Mouse (Mus musculus) CH12.LX (cell line): ENCODE data around the gene Cacng2. TPM values are rescaled to one million over a fixed set of nuclear protein-coding genes. Genes with fewer than 3 reads are reported as not detected.

Source experiments
- DNase-seq: peaks from one replicate; pipeline ENCODE4 v3.0.0-alpha.2; 2013; ENCODE audit errors: extremely low read depth
- H3K27ac ChIP-seq: 2 replicates; pipeline ENCODE4 v1.5.1; 2012; ENCODE audit warnings: low read depth, mild to moderate bottlenecking, control low read depth, moderate library complexity; ENCODE audit not compliant: insufficient read depth
- H3K27me3 ChIP-seq: replicated peaks from 2 replicates; pipeline ENCODE3; 2012; ENCODE audit warnings: inconsistent platforms
- H3K36me3 ChIP-seq, 2 experiments: replicated peaks in 1 of 2; 2 replicates each; pipeline versions ENCODE3 to v1.6.1; 2012; ENCODE audit warnings: inconsistent platforms in 1 of 2, low read length in 1 of 2, mild to moderate bottlenecking in 1 of 2, mixed read lengths in 1 of 2, moderate library complexity in 1 of 2; ENCODE audit not compliant: control insufficient read depth in 1 of 2, insufficient read depth in 1 of 2
- H3K4me1 ChIP-seq, 2 experiments: 2 replicates each; pipeline ENCODE4 v1.6.1; 2012; ENCODE audit warnings: inconsistent platforms in 1 of 2, moderate library complexity in 1 of 2; ENCODE audit not compliant: insufficient read depth in 2 of 2, control insufficient read depth in 1 of 2
- H3K4me2 ChIP-seq: 2 replicates; pipeline ENCODE4 v1.6.1; 2012; ENCODE audit warnings: low read depth, mild to moderate bottlenecking, control low read depth; ENCODE audit not compliant: poor library complexity, insufficient read depth, severe bottlenecking
- H3K4me3 ChIP-seq, 3 experiments: fragments of 150-350 bp in 1 of 3; sonication (generic) in 1 of 3; replicated peaks in 1 of 3; 2 replicates each; pipeline versions ENCODE3 to v1.5.1; 2011 to 2012; ENCODE audit warnings: low read depth in 2 of 3, low read length in 2 of 3, mild to moderate bottlenecking in 2 of 3, moderate library complexity in 2 of 3, control low read depth in 1 of 3, improper control_type of control experiment in 1 of 3, inconsistent platforms in 1 of 3, mixed read lengths in 1 of 3; ENCODE audit not compliant: poor library complexity in 1 of 3
- H3K79me2 ChIP-seq: replicated peaks from 2 replicates; pipeline ENCODE4 v1.6.1; 2012; ENCODE audit warnings: mild to moderate bottlenecking, moderate library complexity; ENCODE audit not compliant: control insufficient read depth, poor library complexity, insufficient read depth, severe bottlenecking; ENCODE audit errors: extremely low read depth
- H3K9ac ChIP-seq: 2 replicates; pipeline ENCODE4 v1.6.1; 2012; ENCODE audit warnings: low read depth, mild to moderate bottlenecking, control low read depth, moderate library complexity; ENCODE audit not compliant: insufficient read depth
- H3K9me3 ChIP-seq: replicated peaks from 2 replicates; pipeline ENCODE3; 2012; ENCODE audit warnings: low read length, inconsistent platforms, mixed read lengths
- BHLHE40 ChIP-seq: IDR thresholded peaks from 2 replicates; pipeline ENCODE4 v1.6.1; 2011; ENCODE audit warnings: mild to moderate bottlenecking, low read depth, low read length, improper control_type of control experiment
- CTCF ChIP-seq, 2 experiments: IDR thresholded peaks in 1 of 2; conservative IDR thresholded peaks in 1 of 2; 2 replicates each; pipeline ENCODE4 v1.5.1; 2011 to 2012; ENCODE audit warnings: low read depth in 2 of 2, low read length in 2 of 2, improper control_type of control experiment in 1 of 2, inconsistent platforms in 1 of 2, mild to moderate bottlenecking in 1 of 2, moderate library complexity in 1 of 2
- ELF1 ChIP-seq: IDR thresholded peaks from 2 replicates; pipeline ENCODE4 v1.6.1; 2014; ENCODE audit warnings: low read depth, mild to moderate bottlenecking, inconsistent platforms, low read length, improper control_type of control experiment
- ETS1 ChIP-seq: conservative IDR thresholded peaks from 2 replicates; pipeline ENCODE4 v1.6.1; 2012; ENCODE audit warnings: low read depth, mild to moderate bottlenecking, inconsistent platforms, low read length, improper control_type of control experiment, moderate library complexity
- GABPA ChIP-seq: IDR thresholded peaks from 2 replicates; pipeline ENCODE4 v1.6.1; 2012; ENCODE audit warnings: low read depth, low read length, improper control_type of control experiment, inconsistent platforms; ENCODE audit not compliant: insufficient replicate concordance
- HCFC1 ChIP-seq: IDR thresholded peaks from 2 replicates; pipeline ENCODE4 v1.6.1; 2012; ENCODE audit warnings: low read depth, mild to moderate bottlenecking, inconsistent platforms, low read length, improper control_type of control experiment
- IRF4 ChIP-seq: IDR thresholded peaks from 2 replicates; pipeline ENCODE4 v1.6.1; 2014; ENCODE audit warnings: low read depth, mild to moderate bottlenecking, inconsistent platforms, low read length, improper control_type of control experiment
- JUN ChIP-seq: IDR thresholded peaks from 2 replicates; pipeline ENCODE4 v1.6.1; 2011; ENCODE audit warnings: low read depth, mild to moderate bottlenecking, low read length, improper control_type of control experiment, moderate library complexity; ENCODE audit not compliant: insufficient read depth
- JUND ChIP-seq: conservative IDR thresholded peaks from 2 replicates; pipeline ENCODE4 v1.6.1; 2011; ENCODE audit warnings: low read depth, low read length, improper control_type of control experiment
- KAT2A ChIP-seq: IDR thresholded peaks from 2 replicates; pipeline ENCODE4 v1.6.1; 2012; ENCODE audit warnings: low read length, improper control_type of control experiment, inconsistent platforms; ENCODE audit not compliant: insufficient replicate concordance
- MAFK ChIP-seq: IDR thresholded peaks from 2 replicates; pipeline ENCODE4 v1.6.1; 2011; ENCODE audit warnings: low read length, improper control_type of control experiment; ENCODE audit not compliant: insufficient replicate concordance
- MAX ChIP-seq: IDR thresholded peaks from 2 replicates; pipeline ENCODE4 v1.6.1; 2011; ENCODE audit warnings: low read length, improper control_type of control experiment
- MXI1 ChIP-seq: IDR thresholded peaks from 2 replicates; pipeline ENCODE4 v1.6.1; 2011; ENCODE audit warnings: mild to moderate bottlenecking, low read depth, low read length, improper control_type of control experiment
- MYC ChIP-seq: IDR thresholded peaks from 2 replicates; pipeline ENCODE4 v1.6.1; 2011; ENCODE audit warnings: low read depth, mild to moderate bottlenecking, improper control_type of control experiment, low read length
- NELFE ChIP-seq: IDR thresholded peaks from 2 replicates; pipeline ENCODE4 v1.6.1; 2011; ENCODE audit warnings: low read depth, low read length, improper control_type of control experiment
- POLR2AphosphoS2 ChIP-seq: IDR thresholded peaks from 2 replicates; pipeline ENCODE4 v1.6.1; 2011; ENCODE audit warnings: low read depth, low read length, improper control_type of control experiment
- RCOR1 ChIP-seq: conservative IDR thresholded peaks from 2 replicates; pipeline ENCODE4 v1.6.1; 2012; ENCODE audit warnings: low read depth, mild to moderate bottlenecking, inconsistent platforms, low read length, improper control_type of control experiment
- TBP ChIP-seq: conservative IDR thresholded peaks from 2 replicates; pipeline ENCODE4 v1.6.1; 2011; ENCODE audit warnings: low read depth, low read length, improper control_type of control experiment
- TCF12 ChIP-seq: IDR thresholded peaks from 2 replicates; pipeline ENCODE4 v1.6.1; 2014; ENCODE audit warnings: low read depth, mild to moderate bottlenecking, inconsistent platforms, low read length, improper control_type of control experiment
- UBTF ChIP-seq: IDR thresholded peaks from 2 replicates; pipeline ENCODE4 v1.6.1; 2012; ENCODE audit warnings: low read depth, mild to moderate bottlenecking, inconsistent platforms, low read length, improper control_type of control experiment, moderate library complexity
- USF1 ChIP-seq: IDR thresholded peaks from 2 replicates; pipeline ENCODE4 v1.6.1; 2014; ENCODE audit warnings: low read depth, mild to moderate bottlenecking, inconsistent platforms, low read length, improper control_type of control experiment
- ZC3H11A ChIP-seq: IDR thresholded peaks from 2 replicates; pipeline ENCODE4 v1.6.1; 2012; ENCODE audit warnings: low read depth, mild to moderate bottlenecking, inconsistent platforms, low read length, improper control_type of control experiment
- ZNF384 ChIP-seq: IDR thresholded peaks from 2 replicates; pipeline ENCODE4 v1.6.1; 2012; ENCODE audit warnings: low read depth, low read length, improper control_type of control experiment, inconsistent platforms
- dilution Hi-C: fragments of 300-500 bp; cut with MboI; formaldehyde crosslinking; loops from 2 replicates; pipeline ENCODE4 v1.14.3; 2020; ENCODE audit warnings: low sequenced_read_pairs; ENCODE audit not compliant: extremely low pct_unique_long_range_greater_than_20kb, extremely low pct_ligation_motif_present
- in situ Hi-C: fragments of 300-500 bp; cut with MboI; formaldehyde crosslinking; loops from 3 replicates; pipeline ENCODE4 v1.14.3; 2019; ENCODE audit warnings: low sequenced_read_pairs, low pct_ligation_motif_present, low pct_unique_long_range_greater_than_20kb, mixed read lengths
- polyA plus RNA-seq: library from polyadenylated mRNA; unstranded; fragments of >175 nt; gene quantifications from 2 replicates; pipeline ENCODE4 v1.2.1, GENCODE M21; 2012; ENCODE audit warnings: low read depth; ENCODE audit not compliant: insufficient read length
- total RNA-seq, 2 experiments: library from RNA; depleted of rRNA; stranded (reverse); fragments of 300-350 nt in 1 of 2; fragments of >200 nt in 1 of 2; gene quantifications; 2 replicates each; pipeline ENCODE4 v1.2.3; 2012 to 2014

The Cacng2 gene
- total and polyA plus RNA-seq, 3 experiments = not detected

DNA sequence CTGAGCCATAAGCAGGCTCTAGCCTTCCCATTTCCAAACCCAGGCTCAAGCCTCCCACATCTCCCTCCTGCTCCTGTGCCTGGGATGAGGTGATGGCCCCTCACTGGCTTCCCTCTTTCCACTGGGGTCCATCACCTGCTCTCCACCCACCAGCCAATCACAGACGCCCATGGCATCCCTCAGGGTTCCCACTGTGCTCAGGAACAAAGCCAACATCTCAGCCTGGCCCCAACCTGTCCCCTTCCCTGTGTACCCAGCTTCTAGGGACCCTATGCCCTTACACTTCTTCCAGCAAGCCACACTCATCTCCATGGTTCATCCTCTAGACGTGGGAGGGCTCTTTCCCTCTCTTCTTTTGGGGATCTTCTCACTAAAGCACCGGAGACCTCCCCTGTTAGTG lies 43.9 kb downstream of the Cacng2 start:
- no peaks in the 10 kb centered on the region for H3K79me2 ChIP-seq
- H3K27me3 ChIP-seq = peaks cover 83% of the 10 kb centered on the region
- in situ Hi-C loops (no loop called here), dilution Hi-C loops (no loop called here)
- TF ChIP-seq CTCF (conservative IDR thresholded peaks at IDR 0.05 in 1 of 2, IDR thresholded peaks at IDR 0.05 in 1 of 2; ENCODE audit: low read depth in 2 of 2, low read length in 2 of 2) = no peak
- TF ChIP-seq NELFE = no peak
- no peak for TF ChIP-seq MAX
- TF ChIP-seq MXI1 = no peak
- TF ChIP-seq TCF12 = no peak
- TF ChIP-seq TBP = no peak
- no peak for TF ChIP-seq UBTF
- TF ChIP-seq ETS1 = no peak
- no peak for TF ChIP-seq ZC3H11A
- TF ChIP-seq BHLHE40 = no peak
- TF ChIP-seq POLR2AphosphoS2 = no peak
- no peak for TF ChIP-seq MAFK
- no peak for TF ChIP-seq KAT2A
- no peak for TF ChIP-seq JUN
- no peak for TF ChIP-seq ZNF384
- no peaks in the 10 kb centered on the region for H3K9me3 ChIP-seq
- H3K4me1 ChIP-seq = peaks cover 0 to 3% of the 10 kb centered on the region in 2 experiments; a peak in 1 of 4 replicates
- no peak overlapping the region for H3K27ac ChIP-seq
- no peak for DNase-seq
- H3K36me3 ChIP-seq = no peaks in the 10 kb centered on the region
- no peak overlapping the region for H3K4me2 ChIP-seq
- H3K4me3 ChIP-seq = no peak overlapping the region
- H3K9ac ChIP-seq = no peak overlapping the region

GRCm38 (mm10) chr15:78073109-78073508 lies 46.7 kb downstream of the Cacng2 start:
- Histone ChIP-seq H3K27ac (no peak overlapping the region), H3K9me3 (no peaks in the 10 kb centered on the region), H3K79me2 (no peaks in the 10 kb centered on the region), H3K9ac (no peak overlapping the region), H3K4me1 (peaks cover 0 to 3% of the 10 kb centered on the region in 2 experiments; a peak in 1 of 4 replicates), H3K4me2 (no peak overlapping the region), H3K27me3 (peaks cover 84% of the 10 kb centered on the region), H3K36me3 (no peaks in the 10 kb centered on the region), H3K4me3 (no peak overlapping the region)
- no peak for DNase-seq
- dilution Hi-C loops = no loop called here
- TF ChIP-seq ZNF384 (no peak), ELF1 (no peak), HCFC1 (no peak), USF1 (no peak), TBP (no peak), MYC (no peak), NELFE (no peak), KAT2A (no peak), GABPA (no peak), RCOR1 (no peak), BHLHE40 (no peak), IRF4 (no peak), JUND (no peak)
- in situ Hi-C loops = no loop called here
